Mouse (Mus musculus) erythroblast, embryonic 14.5 days (primary cell): ENCODE results near the gene Slc37a1. TPM values are rescaled to one million over a fixed set of nuclear protein-coding genes. Genes with fewer than 3 reads are reported as not detected.

ENCODE experiments used
- H3K27me3 ChIP-seq: 2 replicates; pipeline ENCODE4 v1.6.1; 2012; ENCODE audit warnings: inconsistent platforms; ENCODE audit not compliant: control insufficient read depth
- H3K36me3 ChIP-seq: 2 replicates; pipeline ENCODE4 v1.6.1; 2012; ENCODE audit warnings: mild to moderate bottlenecking, inconsistent platforms; ENCODE audit not compliant: control insufficient read depth
- H3K4me1 ChIP-seq: 2 replicates; pipeline ENCODE4 v1.6.1; 2012; ENCODE audit warnings: inconsistent platforms; ENCODE audit not compliant: control insufficient read depth
- H3K4me3 ChIP-seq: replicated peaks from 2 replicates; pipeline ENCODE3; 2012; ENCODE audit warnings: moderate library complexity, mild to moderate bottlenecking, inconsistent platforms
- H3K9me3 ChIP-seq: 2 replicates; pipeline ENCODE4 v1.6.1; 2012; ENCODE audit warnings: low read length, inconsistent platforms, mixed read lengths; ENCODE audit not compliant: control insufficient read depth
- GATA1 ChIP-seq: IDR thresholded peaks from 2 replicates; pipeline ENCODE4 v1.6.1; 2012; ENCODE audit warnings: low read length, inconsistent platforms, mixed read lengths
- TAL1 ChIP-seq: IDR thresholded peaks from 3 replicates; pipeline ENCODE4 v1.6.1; 2012; ENCODE audit warnings: low read length, inconsistent platforms, mixed read lengths
- polyA plus RNA-seq: library from polyadenylated mRNA; stranded (reverse); fragments of >175 nt; gene quantifications from 2 replicates; pipeline ENCODE4 v1.2.3, GENCODE M21; 2012

Gene Slc37a1
- polyA plus RNA-seq, 1 experiment: 0.01 TPM

DNA sequence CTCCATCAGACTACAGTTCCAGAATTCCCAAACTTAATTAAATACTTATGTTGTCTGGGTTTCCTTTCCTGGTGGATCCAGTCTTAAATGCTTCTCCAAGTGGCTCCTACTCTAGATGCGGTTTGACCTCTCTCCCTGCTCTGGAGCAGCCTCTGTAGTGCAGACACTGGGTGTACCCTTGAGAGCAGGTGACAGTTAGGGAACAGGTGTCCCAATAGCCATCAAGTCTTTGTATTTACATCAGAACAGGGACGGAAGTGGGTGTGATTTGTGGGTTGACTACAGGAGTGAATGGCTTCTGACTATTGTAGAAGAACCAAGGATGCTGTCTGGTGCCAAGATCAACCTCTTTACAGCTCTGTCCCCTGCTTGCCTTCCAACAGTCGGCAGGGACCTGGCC is 21.2 kb downstream of the Slc37a1 start:
- Histone ChIP-seq H3K4me3 (no peak overlapping the region), H3K9me3 (no peaks in the 10 kb centered on the region), H3K36me3 (no peaks in the 10 kb centered on the region), H3K27me3 (no peaks in the 10 kb centered on the region), H3K4me1 (peaks cover 16% of the 10 kb centered on the region)
- TF ChIP-seq TAL1: no peak
- no peak for TF ChIP-seq GATA1

DNA sequence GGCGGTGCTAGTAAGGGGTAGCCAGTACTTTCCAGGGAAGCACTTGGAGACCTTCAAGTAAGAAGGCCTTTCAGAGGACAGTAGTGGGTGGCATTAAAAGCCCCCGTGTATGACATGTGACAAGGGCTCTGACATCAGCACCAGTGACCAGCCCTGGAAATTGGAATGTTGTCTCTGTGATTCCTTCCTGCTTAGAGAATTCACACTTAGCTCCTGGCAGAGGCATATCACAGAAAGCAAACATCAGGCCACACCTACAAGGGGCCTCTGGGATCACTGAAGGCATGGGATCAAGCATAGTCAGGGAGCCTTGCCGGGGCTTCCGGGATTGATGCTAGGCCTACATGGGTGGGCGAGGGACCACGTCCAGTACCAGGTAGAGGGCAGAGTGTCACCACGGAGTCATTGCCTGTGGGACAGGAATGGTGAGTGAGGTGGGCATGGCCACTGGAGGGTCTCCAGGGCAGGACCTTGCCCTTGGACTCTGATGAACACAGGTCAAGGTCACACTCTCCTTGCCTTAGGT is 21.8 kb downstream of the Slc37a1 start:
- Histone ChIP-seq H3K4me1 (peaks cover 16% of the 10 kb centered on the region), H3K9me3 (no peaks in the 10 kb centered on the region), H3K27me3 (no peaks in the 10 kb centered on the region), H3K4me3 (no peak overlapping the region), H3K36me3 (no peaks in the 10 kb centered on the region)
- no peak for TF ChIP-seq GATA1
- TF ChIP-seq TAL1: no peak

DNA sequence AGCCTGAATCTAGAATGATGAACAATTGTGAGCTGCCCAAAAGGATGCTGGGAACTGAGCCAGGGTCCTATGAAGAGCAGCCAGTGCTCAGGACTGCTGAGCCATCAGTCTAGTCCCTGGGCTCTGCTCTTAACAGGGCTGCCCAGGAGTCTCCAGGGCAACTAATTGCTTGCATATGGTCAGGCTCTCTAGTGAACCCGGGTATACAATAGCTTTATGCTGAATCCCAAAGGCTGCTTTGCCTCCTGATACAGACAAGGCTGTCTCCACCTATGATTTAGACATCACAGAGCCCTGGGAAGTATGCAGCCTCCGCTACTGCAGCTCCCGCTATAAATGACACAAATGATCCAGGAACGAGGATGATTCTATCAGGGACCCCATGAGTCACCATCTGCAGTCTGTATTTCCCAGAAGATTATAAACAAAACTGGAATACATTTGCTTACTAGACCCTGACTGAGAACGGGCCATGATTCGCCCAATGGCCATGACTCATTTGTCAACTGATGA is 22.7 kb downstream of the Slc37a1 start:
- Histone ChIP-seq H3K27me3 (no peaks in the 10 kb centered on the region), H3K36me3 (no peaks in the 10 kb centered on the region), H3K4me3 (no peak overlapping the region), H3K4me1 (peaks cover 15% of the 10 kb centered on the region), H3K9me3 (no peaks in the 10 kb centered on the region)
- TF ChIP-seq TAL1 (no peak), GATA1 (no peak)

- TF ChIP-seq TAL1: no peak
- no peak for TF ChIP-seq GATA1
- H3K9me3 ChIP-seq: no peaks in the 10 kb centered on the region
- no peaks in the 10 kb centered on the region for H3K36me3 ChIP-seq
- H3K27me3 ChIP-seq: no peaks in the 10 kb centered on the region
- no peaks in the 10 kb centered on the region; the same call in 1 of the 2 replicates for H3K4me1 ChIP-seq
- no peak overlapping the region for H3K4me3 ChIP-seq
Measured at GRCm38 (mm10) chr17:31311047-31311446, 24.5 kb downstream of the Slc37a1 start.

GRCm38 (mm10) chr17:31312648-31313047 is 26.1 kb downstream of the Slc37a1 start:
- H3K4me3 ChIP-seq: no peak overlapping the region
- H3K36me3 ChIP-seq: no peaks in the 10 kb centered on the region
- no peaks in the 10 kb centered on the region for H3K27me3 ChIP-seq
- H3K4me1 ChIP-seq: peaks cover 6% of the 10 kb centered on the region
- TF ChIP-seq TAL1 (no peak), GATA1 (no peak)
- H3K9me3 ChIP-seq: no peaks in the 10 kb centered on the region

DNA sequence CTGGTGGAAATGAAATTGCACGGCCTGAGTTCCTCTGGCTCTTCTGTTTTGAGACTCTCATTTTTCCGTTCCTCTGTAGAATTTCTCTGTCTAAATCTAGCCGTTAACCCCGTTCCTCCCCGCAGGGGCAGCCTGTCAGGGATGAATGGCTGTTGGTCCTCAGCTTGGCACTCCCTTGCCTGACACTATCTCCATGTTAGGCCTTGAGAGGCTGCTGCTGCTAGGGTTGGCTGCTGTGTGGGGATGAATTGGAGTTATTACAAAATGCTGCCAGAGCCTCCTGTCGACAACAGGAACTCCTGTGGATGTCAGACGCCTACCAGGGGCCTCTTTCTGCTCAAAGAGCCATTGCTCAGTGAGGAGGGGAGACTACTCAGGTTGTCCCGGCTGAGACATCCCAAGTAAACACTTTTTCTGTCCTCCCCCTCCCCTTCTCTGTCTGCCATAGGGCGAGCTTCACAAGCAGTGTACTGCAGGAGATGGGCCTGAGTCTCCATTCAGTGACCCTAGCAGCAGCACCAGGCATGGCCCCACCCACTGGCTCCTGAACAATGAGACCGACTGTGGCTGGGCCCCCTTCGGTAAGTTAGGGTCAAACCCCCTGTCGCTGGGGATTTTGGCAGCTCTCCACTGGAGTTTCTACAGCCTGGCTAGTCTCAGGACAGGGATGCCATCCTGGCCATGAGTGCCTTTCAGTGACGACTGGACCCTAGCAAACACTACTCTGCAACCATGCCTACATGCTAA is 28.6 kb downstream of the Slc37a1 start:
- Histone ChIP-seq H3K36me3 (no peaks in the 10 kb centered on the region), H3K4me3 (no peak overlapping the region), H3K9me3 (no peaks in the 10 kb centered on the region), H3K4me1 (peaks cover 6% of the 10 kb centered on the region), H3K27me3 (no peaks in the 10 kb centered on the region)
- TF ChIP-seq TAL1 (no peak), GATA1 (no peak)

- no peaks in the 10 kb centered on the region for H3K27me3 ChIP-seq
- H3K4me3 ChIP-seq: no peak overlapping the region
- peaks cover 6% of the 10 kb centered on the region for H3K4me1 ChIP-seq
- H3K36me3 ChIP-seq: no peaks in the 10 kb centered on the region
- TF ChIP-seq GATA1 (no peak), TAL1 (no peak)
- H3K9me3 ChIP-seq: no peaks in the 10 kb centered on the region
Measured at GRCm38 (mm10) chr17:31315993-31316392, 29.4 kb downstream of the Slc37a1 start.

DNA sequence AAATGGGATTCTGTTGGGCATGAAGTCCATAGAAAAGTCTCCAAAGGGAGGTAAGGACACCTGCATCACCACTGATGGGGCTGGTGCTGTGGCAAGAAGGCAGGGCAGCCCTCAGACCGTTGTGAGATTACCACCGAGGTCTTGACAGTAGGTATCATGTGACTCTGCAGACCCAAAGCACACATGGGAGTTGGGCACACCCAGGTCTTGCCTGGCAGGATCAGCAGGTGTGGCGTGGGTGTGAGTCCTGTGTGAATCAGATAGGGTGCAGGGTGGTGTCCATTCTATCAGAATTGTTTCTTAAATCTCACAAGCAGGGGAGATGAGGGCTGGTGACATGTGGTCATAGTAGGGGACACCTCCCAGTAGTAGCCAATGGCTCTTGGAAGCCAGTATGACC is 30.4 kb downstream of the Slc37a1 start:
- Histone ChIP-seq H3K9me3 (no peaks in the 10 kb centered on the region), H3K4me1 (peaks cover 6% of the 10 kb centered on the region), H3K36me3 (no peaks in the 10 kb centered on the region), H3K27me3 (no peaks in the 10 kb centered on the region), H3K4me3 (no peak overlapping the region)
- TF ChIP-seq TAL1 (no peak), GATA1 (no peak)

DNA sequence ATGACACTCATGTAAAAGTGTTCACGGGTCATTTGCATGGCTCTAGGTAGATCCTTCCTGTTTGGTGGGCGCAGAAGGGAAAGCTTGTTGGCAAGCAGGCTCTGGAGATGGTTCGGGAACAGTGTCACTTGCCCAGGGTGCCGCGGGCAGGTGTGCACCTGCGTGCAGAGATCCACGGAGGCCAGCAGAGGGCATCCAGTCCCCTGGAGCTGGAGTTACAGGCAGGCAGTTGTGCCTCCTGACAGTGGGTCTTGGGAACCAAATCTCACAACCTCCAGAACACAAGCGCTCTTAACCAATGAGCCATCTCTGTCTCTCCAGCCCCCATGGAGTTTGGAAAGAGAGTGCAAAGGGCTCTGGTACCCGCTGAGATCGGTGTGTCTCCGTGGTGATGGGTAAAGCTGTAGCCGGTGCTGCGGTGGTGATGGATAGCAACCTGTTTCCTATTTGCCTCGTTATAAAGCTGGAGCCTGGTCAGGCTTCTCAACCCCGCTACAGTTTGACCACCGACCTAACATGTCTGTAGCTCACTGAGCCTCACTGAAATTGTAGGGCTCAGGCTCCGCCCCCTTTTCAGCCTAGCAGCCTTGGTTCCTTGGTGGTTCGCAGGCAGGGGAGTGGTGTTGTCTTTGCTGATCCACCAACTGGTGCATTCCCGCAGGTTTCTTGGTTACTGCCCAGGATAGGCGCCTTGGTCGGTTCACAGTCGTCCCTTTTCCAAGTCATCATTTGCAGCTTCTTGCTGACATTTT is 31.1 kb downstream of the Slc37a1 start:
- no peaks in the 10 kb centered on the region for H3K9me3 ChIP-seq
- TF ChIP-seq TAL1: no peak
- TF ChIP-seq GATA1: no peak
- H3K27me3 ChIP-seq: no peaks in the 10 kb centered on the region
- H3K36me3 ChIP-seq: no peaks in the 10 kb centered on the region
- no peak overlapping the region for H3K4me3 ChIP-seq
- peaks cover 6% of the 10 kb centered on the region for H3K4me1 ChIP-seq
